Mouse (Mus musculus) hindbrain, embryonic 16.5 days (tissue): ENCODE measurements around the gene Gm156. TPM values are rescaled to one million over a fixed set of nuclear protein-coding genes. Genes with fewer than 3 reads are reported as not detected.
"Not testable (repeated sequence)": the region's sequence is repeated elsewhere in the genome, so short reads cannot be mapped to it uniquely, and the experiment has no call there.

Experiments
- ATAC-seq: fragments of 200-750 bp; cut with Nextera tagmentation; 2 replicates; pipeline ENCODE4 v1.8.0; 2017; ENCODE audit warnings: moderate TSS enrichment, moderate library complexity
- H3K27ac ChIP-seq: fragments of 300-500 bp; sonication (generic); 2 replicates; pipeline ENCODE4 v1.5.1; 2014; ENCODE audit warnings: low read depth, mild to moderate bottlenecking, control low read depth, low read length, moderate library complexity
- H3K27me3 ChIP-seq: fragments of 300-500 bp; sonication (generic); replicated peaks from 2 replicates; pipeline ENCODE4 v1.6.1; 2014; ENCODE audit warnings: low read length; ENCODE audit not compliant: control insufficient read depth, insufficient read depth
- H3K36me3 ChIP-seq: fragments of 300-500 bp; sonication (generic); 2 replicates; pipeline ENCODE4 v1.6.1; 2014; ENCODE audit warnings: mild to moderate bottlenecking, low read length, moderate library complexity, mixed read lengths; ENCODE audit not compliant: control insufficient read depth, insufficient read depth
- H3K4me1 ChIP-seq: fragments of 300-500 bp; sonication (generic); 2 replicates; pipeline ENCODE4 v1.6.1; 2014; ENCODE audit warnings: low read depth, low read length; ENCODE audit not compliant: control insufficient read depth, insufficient read depth
- H3K4me2 ChIP-seq: fragments of 300-500 bp; sonication (generic); 2 replicates; pipeline ENCODE4 v1.6.1; 2014; ENCODE audit warnings: mild to moderate bottlenecking, low read length, control low read depth, moderate library complexity
- H3K4me3 ChIP-seq: fragments of 300-500 bp; sonication (generic); 2 replicates; pipeline ENCODE4 v1.5.1; 2014; ENCODE audit warnings: mild to moderate bottlenecking, low read length, control low read depth, moderate library complexity
- H3K9ac ChIP-seq: fragments of 300-500 bp; sonication (generic); 2 replicates; pipeline ENCODE4 v1.6.1; 2014; ENCODE audit warnings: low read depth, mild to moderate bottlenecking, control low read depth, low read length, moderate library complexity
- H3K9me3 ChIP-seq: fragments of 300-500 bp; sonication (generic); 2 replicates; pipeline ENCODE4 v1.6.1; 2014; ENCODE audit warnings: mild to moderate bottlenecking, low read length, moderate library complexity; ENCODE audit not compliant: control insufficient read depth
- WGBS: fragments of 180-500 bp; shearing (Covaris S2); extraction: QIAGEN DNeasy Blood & Tissue Kit; methylation state at CpG from one replicate; pipeline ENCODE4 v1.1.7; 2014; 5-methylcytosine and 5-hydroxymethylcytosine counted together
- polyA plus RNA-seq: library from polyadenylated mRNA; unstranded; fragments of >200 nt; fragmentation: Nextera tagmentation; extraction: Ambion mirVana; gene quantifications from 2 replicates; pipeline ENCODE4 v1.2.1, GENCODE M21; 2015

The Gm156 gene
- not detected in 2 replicates for polyA plus RNA-seq

DNA sequence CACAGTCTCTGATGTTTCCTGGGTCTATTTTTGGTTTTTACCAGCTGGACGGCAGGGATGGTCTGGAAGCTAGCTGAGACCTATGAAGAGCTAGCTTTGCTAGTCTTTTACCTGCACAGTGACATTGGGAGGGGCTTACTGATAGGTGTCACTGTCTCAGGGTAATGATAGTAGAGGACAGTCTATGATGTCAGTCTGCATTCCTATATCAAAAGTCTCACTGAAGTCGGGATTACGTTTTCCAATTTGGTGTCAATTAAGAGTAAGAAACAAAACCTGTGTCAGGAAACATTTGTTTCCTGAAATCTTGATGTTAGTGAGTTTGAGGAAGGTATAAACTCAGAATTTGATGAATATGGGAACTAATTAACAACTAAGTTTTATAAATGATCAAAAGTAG, at the start of gene Gm156:
Gm156 (minus strand) TSS at position 101 of the 400 bp plus-strand sequence.
- not testable (repeated sequence) for ATAC-seq, H3K4me1 ChIP-seq, H3K9me3 ChIP-seq, H3K27ac ChIP-seq, H3K9ac ChIP-seq, H3K4me2 ChIP-seq, H3K36me3 ChIP-seq, H3K4me3 ChIP-seq, H3K27me3 ChIP-seq
- 95% methylated on average over 3 of the region's 3 CpGs for WGBS

DNA sequence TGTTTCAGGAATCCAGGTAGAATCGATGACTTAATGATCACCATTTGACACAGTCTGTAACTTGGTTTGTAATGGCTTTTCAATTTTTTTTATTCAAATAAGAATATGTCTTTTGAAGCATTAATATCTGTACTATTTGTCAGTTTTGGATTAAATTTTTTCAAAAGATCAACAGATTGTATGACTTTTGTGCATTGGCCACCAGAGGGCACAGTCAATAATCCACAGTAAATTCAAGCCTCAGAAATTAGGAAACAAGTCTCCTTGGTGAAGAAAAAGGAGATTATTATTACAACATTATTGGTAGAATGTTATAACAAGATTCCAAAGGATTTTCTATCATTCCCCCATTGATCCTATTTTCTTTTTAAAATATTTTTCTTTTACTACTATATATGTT, 41.5 kb upstream of the Gm156 start:
- no peaks in the 10 kb centered on the region for H3K27me3 ChIP-seq
- no peaks in the 10 kb centered on the region for H3K4me1 ChIP-seq
- peaks cover 3% of the 10 kb centered on the region; the same call in 1 of the 2 replicates for H3K9me3 ChIP-seq
- no peak overlapping the region for H3K4me2 ChIP-seq
- ATAC-seq, result no peak
- 85% methylated on average over 1 of the region's 1 CpGs for WGBS
- H3K36me3 ChIP-seq, result no peaks in the 10 kb centered on the region
- no peak overlapping the region for H3K27ac ChIP-seq
- no peak overlapping the region for H3K9ac ChIP-seq
- no peak overlapping the region for H3K4me3 ChIP-seq

- 92% methylated on average over 1 of the region's 1 CpGs for WGBS
- no peak for ATAC-seq
- no peaks in the 10 kb centered on the region for H3K27me3 ChIP-seq
- no peak overlapping the region for H3K4me2 ChIP-seq
- H3K9me3 ChIP-seq, result peaks cover 9% of the 10 kb centered on the region; the same call in 1 of the 2 replicates
- H3K27ac ChIP-seq, result no peak overlapping the region
- H3K9ac ChIP-seq, result no peak overlapping the region
- no peaks in the 10 kb centered on the region for H3K36me3 ChIP-seq
- H3K4me3 ChIP-seq, result no peak overlapping the region
- H3K4me1 ChIP-seq, result no peaks in the 10 kb centered on the region
These were observed 39.9 kb upstream of the Gm156 start for GRCm38 (mm10) chr6:129824004-129824403.

GRCm38 (mm10) chr6:129817731-129818130, 33.7 kb upstream of the Gm156 start:
- H3K27ac ChIP-seq, result no peak overlapping the region
- no peak for ATAC-seq
- H3K9me3 ChIP-seq, result peaks cover 6% of the 10 kb centered on the region; the same call in 1 of the 2 replicates
- no peaks in the 10 kb centered on the region for H3K4me1 ChIP-seq
- no peaks in the 10 kb centered on the region for H3K27me3 ChIP-seq
- no peaks in the 10 kb centered on the region for H3K36me3 ChIP-seq
- no peak overlapping the region for H3K4me3 ChIP-seq
- H3K4me2 ChIP-seq, result no peak overlapping the region
- WGBS, result 69% methylated on average over 3 of the region's 3 CpGs
- H3K9ac ChIP-seq, result no peak overlapping the region

- H3K4me3 ChIP-seq, result no peak overlapping the region
- no peaks in the 10 kb centered on the region for H3K9me3 ChIP-seq
- no peak for ATAC-seq
- no peaks in the 10 kb centered on the region for H3K27me3 ChIP-seq
- no peak overlapping the region for H3K27ac ChIP-seq
- 87% methylated on average over 3 of the region's 3 CpGs for WGBS
- H3K36me3 ChIP-seq, result no peaks in the 10 kb centered on the region
- no peak overlapping the region for H3K4me2 ChIP-seq
- H3K9ac ChIP-seq, result no peak overlapping the region
- no peaks in the 10 kb centered on the region for H3K4me1 ChIP-seq
These were observed 36.4 kb downstream of the Gm156 start for GRCm38 (mm10) chr6:129747654-129748032.

DNA sequence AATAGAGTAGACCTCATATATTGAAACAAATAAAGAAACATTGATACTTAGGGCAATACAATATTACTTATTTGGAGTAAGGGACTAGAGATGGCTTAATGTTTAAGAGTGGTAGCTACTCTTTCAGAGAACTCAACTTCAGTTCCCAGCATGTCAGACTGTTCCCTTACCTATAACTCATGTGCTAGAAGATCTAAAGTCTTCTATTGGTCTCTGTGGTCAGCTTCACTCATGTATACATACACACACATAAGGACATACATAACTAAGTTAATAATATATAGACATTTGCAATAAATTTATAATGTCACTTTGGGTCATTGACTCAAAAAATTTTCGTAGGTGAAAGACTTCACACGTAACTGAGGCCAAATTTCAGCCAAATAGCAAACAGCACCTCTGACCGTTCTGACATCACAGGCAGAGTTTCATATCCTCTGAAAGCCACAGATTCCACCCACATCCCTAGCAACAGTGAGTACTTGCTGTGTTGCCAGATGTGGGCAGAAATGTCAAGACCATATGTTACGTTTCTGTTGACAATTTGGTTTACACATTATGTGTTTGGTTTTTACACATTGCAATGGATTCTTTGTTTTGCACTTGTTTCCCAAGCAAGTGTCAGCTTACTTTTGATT, 36.9 kb downstream of the Gm156 start:
- no peak for ATAC-seq
- Histone ChIP-seq H3K27me3 (no peaks in the 10 kb centered on the region), H3K27ac (no peak overlapping the region), H3K9ac (no peak overlapping the region), H3K4me1 (no peaks in the 10 kb centered on the region), H3K9me3 (no peaks in the 10 kb centered on the region), H3K36me3 (no peaks in the 10 kb centered on the region), H3K4me2 (no peak overlapping the region), H3K4me3 (no peak overlapping the region)
- 85% methylated on average over 4 of the region's 4 CpGs for WGBS

GRCm38 (mm10) chr6:129746151-129746550, 37.9 kb downstream of the Gm156 start:
- H3K4me1 ChIP-seq, result no peaks in the 10 kb centered on the region
- ATAC-seq, result no peak
- H3K27ac ChIP-seq, result no peak overlapping the region
- no peak overlapping the region for H3K4me3 ChIP-seq
- H3K4me2 ChIP-seq, result no peak overlapping the region
- H3K36me3 ChIP-seq, result no peaks in the 10 kb centered on the region
- H3K9me3 ChIP-seq, result no peaks in the 10 kb centered on the region
- no peaks in the 10 kb centered on the region for H3K27me3 ChIP-seq
- WGBS, result 74% methylated on average over 3 of the region's 3 CpGs
- no peak overlapping the region for H3K9ac ChIP-seq

DNA sequence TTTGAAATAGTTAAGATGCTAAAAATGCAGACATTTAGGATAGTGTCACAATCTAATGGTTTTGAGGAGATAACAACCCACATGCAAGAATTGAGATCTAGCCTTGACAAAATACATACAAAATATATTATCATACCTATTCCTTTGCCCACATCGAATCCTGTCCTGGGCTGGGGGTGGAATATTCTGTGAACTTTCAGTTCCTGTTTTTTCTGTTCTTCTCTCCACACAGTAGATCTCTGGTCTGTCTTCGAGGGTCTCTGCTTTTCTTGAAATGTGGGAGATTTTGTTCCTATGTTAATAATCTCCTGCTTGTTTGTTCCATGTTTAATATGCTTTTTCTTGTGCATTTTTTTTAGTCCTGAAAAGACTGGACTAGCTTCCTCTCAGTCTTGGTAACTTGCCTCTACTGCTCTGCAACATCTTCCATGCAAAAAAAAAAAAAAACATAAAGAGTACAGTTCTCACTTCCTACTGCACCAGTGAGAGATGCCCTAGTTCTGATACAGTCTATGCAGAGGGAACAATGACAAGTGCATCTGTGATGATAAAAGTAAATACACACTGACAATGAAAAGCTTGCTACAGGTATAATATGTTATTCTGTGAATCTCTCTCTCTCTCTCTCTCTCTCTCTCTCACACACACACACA, 43.9 kb downstream of the Gm156 start, which contains the start of gene Klri2:
Klri2 (minus strand) TSS at position 416 of the 653 bp plus-strand sequence.
- WGBS, result 73% methylated on average over 2 of the region's 2 CpGs
- no peaks in the 10 kb centered on the region for H3K4me1 ChIP-seq
- H3K9ac ChIP-seq, result no peak within 1 kb of the TSS
- H3K4me3 ChIP-seq, result no peak within 1 kb of the TSS
- no peak within 1 kb of the TSS for H3K4me2 ChIP-seq
- H3K27ac ChIP-seq, result no peak within 1 kb of the TSS
- no peaks in the 10 kb centered on the region for H3K36me3 ChIP-seq
- ATAC-seq, result no peak
- no peaks in the 10 kb centered on the region for H3K9me3 ChIP-seq
- H3K27me3 ChIP-seq, result no peaks in the 10 kb centered on the region

- Histone ChIP-seq H3K27me3 (no peaks in the 10 kb centered on the region), H3K9ac (no peak overlapping the region), H3K9me3 (no peaks in the 10 kb centered on the region), H3K4me2 (no peak overlapping the region), H3K4me3 (no peak overlapping the region), H3K27ac (no peak overlapping the region), H3K36me3 (no peaks in the 10 kb centered on the region), H3K4me1 (no peaks in the 10 kb centered on the region)
- no peak for ATAC-seq
These were observed 47.7 kb downstream of the Gm156 start for GRCm38 (mm10) chr6:129736414-129736813.
